Mouse (Mus musculus): ENCODE data around the gene Muc3.
"Not testable (repeated sequence)": the region's sequence is repeated elsewhere in the genome, so short reads cannot be mapped to it uniquely, and the experiment has no call there.

Gene Muc3

DNA sequence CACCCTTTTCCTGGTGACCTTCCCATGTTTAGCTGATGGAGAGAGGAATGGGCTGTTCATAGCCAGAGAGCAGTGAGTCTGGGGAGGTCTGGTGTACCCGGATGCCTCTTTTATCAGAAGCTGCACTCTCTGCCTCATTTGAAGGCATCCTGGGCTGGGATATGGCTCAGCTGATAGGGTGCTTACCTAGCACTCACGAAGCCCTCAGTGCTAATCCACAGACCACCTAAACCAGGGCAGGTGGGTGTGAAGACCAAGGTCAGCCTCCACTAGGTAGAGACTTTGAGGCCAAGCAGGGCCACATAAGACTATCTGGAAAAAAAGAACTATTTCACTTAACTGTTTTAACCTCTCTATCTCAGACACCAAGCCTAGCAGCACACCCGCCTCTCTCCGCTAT, 25.6 kb downstream of the Muc3 start:
- in situ Hi-C loops (cut with MboI, MseI), result no loop called here

DNA sequence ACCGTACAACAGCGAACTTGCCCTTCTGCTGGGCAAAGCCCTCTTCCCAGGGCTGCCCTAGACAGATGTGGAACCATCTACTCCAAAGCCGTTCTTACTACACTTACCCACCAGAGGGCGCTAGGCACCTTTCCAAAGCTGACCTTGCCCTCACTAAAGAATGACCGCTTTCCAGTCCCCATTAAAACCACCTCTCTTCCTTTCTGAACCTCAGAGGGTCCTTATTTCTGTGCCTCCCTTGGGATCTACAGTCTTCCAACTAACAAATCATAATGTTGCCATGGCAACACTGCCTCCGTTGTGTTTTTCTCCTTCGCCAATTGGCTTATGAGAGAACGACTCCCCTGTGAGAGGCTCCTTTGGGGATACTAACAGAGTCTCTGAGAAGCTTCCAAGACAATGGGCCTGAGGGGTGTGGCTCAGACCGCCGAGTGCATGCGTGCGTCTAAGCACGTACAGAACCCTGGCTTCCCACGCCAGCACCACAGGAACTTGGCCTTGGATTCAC, 26.4 kb downstream of the Muc3 start:
- in situ Hi-C loops (cut with MboI, MseI), result no loop called here

DNA sequence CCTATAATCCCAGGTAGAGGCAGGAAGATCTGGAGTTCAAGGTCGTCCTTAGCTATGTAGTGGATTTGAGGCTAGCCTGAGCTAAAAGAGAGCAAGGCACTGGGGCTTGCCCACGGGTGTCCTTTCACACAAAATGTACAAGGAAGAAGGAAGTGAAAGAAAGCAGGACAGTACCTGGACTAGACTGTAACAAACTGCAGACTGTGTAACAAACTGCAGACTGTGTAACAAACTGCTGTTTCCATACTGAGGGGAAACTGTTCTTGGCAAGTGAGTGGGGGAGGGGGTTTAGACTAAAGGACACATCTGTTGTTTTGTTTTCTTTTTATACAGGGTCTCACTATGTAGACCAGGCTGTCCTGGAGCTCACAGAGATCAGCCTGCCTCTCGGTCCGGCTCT, 27.8 kb downstream of the Muc3 start:
- in situ Hi-C loops (cut with MboI, MseI), result no loop called here

DNA sequence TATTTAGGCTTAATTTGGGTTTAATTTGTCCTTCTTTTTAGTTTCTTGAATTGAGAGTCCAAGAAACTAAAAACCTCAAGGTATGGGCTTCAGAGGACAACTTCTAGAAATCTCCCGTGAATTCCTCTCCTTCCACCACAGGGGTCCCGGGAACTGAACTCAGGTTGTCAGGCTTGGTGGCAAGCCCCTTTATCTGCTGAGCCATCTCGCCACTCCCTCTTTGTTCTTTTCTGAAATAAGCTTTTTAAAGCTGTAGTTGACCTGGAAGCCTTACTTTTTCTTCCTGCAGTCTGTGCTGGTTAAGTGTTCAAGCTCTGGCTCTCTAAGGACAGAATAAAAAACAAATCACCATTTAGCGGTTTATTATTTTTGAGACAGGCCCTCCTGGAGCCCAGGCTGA, 30.2 kb downstream of the Muc3 start:
- in situ Hi-C loops (cut with MboI, MseI), result no loop called here

DNA sequence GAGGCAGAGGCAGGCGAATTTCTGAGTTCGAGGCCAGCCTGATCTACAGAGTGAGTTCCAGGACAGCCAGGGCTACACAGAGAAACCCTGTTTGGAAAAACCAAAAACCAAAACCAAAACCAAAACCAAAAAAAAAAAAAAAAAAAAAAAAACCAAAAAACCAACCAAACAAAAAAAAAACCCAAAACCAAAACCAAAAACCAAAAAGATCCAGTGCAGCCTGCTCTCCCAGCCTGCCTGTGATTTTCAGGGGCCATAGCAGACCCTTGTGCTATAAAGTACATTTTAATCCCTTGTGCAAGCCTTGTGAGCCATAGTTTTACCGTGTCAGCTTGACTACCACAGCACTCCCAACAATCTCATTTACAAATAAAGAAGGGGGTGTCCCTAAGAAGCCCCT, 31.1 kb downstream of the Muc3 start:
- in situ Hi-C loops (cut with MboI, MseI), result not testable (repeated sequence)

DNA sequence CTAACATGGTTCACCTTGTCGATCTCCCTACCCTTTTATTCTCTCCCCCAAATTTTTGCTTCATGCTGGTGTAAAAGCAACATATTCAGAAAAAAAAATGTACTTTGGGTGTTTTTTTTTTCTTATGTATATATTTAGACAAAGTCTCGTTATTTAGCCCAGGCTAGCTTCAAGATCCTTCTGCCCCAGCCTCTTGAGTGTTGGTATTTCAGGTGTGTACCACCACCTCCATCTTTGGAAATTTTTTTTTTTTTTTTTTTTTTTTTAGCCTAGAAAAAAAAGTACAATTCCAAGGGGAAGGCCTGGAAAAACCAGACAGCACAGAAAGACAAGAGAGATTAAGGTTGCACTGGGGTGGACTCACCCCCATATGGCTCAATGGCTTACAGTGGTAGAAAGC, 32.1 kb downstream of the Muc3 start:
- in situ Hi-C loops (cut with MboI, MseI), result no loop called here

DNA sequence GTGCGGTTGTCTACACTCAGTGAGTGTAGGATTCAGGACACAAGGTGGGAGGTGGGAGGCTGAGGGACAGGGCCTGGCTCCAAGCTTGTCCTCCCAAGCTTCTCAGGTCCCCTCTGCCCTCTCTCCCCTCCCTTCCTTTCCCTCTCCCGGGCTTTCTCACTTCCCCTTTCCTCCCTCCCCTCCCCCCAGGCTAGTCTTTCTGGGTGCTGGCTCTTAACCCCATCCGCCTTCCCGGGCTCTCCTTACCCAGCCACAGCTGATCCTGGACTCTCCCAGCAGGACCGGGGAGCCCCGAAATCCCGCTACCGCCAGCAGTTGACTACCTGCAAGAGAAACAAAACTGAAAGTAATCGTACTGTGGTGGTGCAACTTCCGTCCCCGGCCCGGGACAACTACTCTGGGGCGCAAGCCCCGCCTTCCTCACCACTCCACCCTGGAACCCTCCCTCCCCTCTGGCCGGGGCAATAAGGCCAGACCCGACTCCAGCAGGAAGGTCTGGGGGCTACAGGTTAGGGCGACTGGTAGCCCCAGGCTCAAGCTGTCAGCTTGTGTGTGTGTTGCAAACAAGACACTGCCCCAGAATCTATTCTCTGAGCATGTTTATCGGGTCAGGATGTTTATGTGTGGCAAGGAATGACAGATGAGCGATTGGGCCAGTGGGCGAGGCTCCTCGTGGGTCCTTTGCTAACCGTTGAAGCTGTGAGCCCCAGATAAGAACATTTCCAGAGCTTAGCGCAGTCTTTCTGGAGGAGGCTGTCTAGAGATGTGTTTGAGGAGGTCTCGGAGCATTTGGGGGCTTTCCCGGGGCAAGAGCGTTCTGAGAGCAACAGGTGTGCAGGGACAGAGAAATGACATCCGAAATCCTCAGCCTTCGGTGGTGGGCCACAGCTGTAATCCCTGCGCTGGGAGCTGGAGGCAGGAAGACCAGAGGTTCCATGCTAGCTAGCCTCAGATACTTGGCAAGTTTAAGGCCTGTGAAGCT, 33.0 kb downstream of the Muc3 start, which contains the start of gene Trim56:
Trim56 (minus strand) TSS at position 344 of the 982 bp plus-strand sequence.
- in situ Hi-C loops (cut with MboI, MseI), result no loop called here

DNA sequence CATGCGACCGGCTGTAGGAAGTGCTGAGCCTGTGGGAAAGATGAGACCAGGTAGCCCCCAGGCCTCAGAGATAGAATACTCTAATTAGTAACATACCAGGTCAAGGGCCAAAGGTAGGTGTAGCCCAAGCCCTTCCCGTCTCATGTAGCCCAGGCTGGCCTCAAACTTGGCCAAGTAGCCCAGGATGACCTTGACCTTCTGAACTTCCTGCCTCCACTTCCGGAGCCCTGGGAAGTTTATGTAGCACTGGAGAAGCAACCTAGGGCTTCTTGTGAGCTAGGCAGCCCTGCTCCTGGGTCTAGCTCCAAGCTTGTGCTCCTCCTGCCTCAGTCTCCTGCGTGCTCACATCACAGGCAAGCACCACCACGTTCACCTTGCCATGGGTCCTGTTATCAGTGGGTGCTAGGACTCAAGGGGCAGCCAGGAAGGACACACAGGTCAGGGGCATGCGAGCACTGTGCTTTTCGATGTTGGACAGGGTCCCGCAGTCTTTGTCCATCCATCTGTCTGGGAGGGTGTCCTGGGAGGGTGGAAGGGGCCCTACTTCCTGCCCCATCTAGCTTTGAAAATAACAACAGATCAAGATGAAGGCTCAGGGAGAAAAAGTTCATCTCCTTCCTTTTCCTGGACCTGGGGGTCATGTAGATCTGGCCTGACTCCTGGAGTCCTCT, 34.1 kb downstream of the Muc3 start:
- in situ Hi-C loops (cut with MboI, MseI), result no loop called here

DNA sequence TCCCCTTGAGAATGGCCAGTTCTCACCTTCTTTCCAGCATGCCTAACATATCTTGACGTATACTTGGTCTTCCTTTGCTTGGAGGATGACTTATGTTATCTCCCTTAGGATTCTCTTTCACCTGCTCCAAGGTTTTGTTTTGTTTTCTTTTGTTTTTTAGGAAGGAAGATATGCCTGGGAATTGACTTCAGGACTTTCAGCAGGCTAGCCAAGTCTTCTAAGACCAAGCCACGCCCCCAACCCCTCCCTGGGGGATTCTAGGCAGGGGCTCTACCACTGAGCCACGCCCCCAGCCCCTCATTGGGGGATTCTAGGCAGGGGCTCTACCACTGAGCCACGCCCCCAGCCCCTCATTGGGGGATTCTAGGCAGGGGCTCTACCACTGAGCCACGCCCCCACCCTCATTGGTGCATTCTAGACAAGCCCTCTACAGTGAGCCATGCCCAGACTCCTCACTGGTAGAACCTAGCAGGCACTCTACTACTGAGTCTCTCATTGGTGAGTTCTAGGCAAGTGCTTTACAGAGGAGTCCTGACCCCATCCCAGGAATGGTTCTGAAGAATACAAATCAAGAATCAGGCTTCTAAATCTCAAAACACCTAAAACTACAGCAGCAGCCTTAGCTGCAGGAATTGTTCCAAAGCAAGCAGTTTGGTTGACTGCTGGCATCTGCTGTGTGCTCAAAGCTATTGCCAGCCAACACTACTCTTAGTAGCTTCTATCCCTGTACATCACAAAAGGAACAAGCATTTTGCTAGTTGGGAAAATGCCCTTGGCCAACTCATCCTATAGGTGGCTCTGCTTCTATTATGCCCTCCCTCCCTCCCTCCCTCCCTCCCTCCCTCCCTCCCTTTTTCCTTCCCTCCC, 37.3 kb downstream of the Muc3 start:
- in situ Hi-C loops (cut with MboI, MseI), result no loop called here

DNA sequence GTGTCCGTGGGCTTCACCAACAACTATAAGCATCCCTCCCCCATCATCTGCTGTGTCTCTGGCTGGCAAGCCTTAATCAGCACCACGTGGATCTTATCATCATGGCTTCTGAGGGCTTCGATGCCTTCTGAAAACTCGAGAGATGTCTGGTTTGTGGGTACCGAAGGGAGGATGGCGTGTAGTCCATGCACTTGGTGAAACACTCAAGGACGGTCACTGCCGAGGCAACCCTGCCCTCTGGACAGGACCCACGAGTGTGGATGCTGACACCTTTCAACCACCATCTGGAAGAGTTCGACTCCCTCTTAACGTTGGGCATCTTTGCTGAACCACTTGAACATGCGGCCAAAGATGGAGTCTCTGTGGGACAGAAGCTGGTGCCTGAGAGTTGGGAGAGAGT, 38.3 kb downstream of the Muc3 start:
- in situ Hi-C loops (cut with MboI, MseI), result no loop called here

DNA sequence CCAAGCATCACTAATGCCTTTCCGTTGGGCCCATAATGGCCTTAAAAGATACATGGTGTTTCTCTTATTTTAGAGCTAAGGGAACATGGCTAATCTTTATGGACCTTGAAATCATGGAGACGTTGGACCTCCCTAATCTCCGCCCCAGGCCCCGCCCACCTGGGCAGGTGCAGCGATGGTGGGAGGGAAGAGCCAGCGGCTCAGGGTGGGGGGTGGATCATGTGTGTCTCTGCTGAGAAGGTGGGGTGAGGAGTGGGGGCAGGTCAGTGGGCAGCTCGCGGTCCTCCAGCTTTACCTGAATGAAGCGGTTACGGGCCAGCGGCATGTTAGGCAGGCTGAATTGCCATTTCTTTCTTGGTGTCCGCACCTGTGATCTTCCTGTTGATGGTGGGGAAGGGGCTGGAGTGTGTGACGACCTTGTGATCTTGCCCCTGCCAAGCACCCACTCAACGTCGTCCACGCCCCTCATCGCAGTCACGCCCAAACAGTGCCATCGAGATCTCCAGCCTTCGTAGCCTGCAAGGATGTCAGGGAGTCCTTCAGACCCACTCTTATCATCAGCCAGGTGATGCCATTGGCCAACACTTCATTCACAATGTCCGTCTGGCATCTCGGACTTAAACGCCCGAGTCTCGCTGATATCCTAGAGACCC, 39.1 kb downstream of the Muc3 start:
- in situ Hi-C loops (cut with MboI, MseI), result loop anchor here (5.0 kb wide), 1 partner anchor 83 kb away; the partner anchor contains the start of gene Vgf

DNA sequence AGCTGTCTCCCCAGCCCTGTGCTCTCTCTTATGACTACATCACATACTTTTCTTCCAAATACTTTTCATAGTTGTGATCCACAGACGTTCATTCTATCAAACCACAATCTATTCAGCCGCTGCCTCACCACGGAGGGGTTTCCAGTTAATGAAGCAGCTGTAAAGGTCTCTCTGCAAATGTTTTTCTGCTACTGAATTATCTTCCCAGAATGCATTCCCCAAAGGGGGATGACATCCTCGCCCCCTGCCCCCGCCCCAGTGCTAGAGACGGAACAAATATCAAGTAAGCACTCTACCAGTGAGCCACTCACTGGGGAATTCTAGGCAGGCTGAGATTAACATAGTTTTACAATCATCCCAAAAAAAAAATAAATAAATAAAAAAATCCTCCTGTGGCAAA, 41.0 kb downstream of the Muc3 start:
- in situ Hi-C loops (cut with MboI, MseI), result loop anchor here (5.0 kb wide), 1 partner anchor 81 kb away; the partner anchor contains the start of gene Vgf

DNA sequence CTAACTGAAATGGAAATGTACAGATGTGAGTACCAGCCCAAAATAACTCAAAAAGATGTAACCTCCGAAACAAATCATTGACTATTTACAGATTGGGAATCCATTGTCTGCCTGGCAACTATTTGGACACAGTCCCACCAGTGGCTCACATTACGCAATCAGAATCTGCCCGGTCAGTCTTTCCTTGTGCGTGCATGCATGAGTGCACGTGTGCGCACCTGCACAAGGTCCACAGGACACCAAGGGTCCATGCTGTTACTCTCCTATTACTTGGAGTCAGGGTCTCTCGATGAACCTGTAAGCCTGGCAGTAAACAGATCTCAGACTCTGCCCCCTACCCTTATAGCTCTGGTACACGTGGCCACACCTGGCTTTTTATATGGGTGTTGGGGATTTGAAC, 41.5 kb downstream of the Muc3 start:
- in situ Hi-C loops (cut with MboI, MseI), result loop anchor here (5.0 kb wide), 1 partner anchor 80 kb away; the partner anchor contains the start of gene Vgf

DNA sequence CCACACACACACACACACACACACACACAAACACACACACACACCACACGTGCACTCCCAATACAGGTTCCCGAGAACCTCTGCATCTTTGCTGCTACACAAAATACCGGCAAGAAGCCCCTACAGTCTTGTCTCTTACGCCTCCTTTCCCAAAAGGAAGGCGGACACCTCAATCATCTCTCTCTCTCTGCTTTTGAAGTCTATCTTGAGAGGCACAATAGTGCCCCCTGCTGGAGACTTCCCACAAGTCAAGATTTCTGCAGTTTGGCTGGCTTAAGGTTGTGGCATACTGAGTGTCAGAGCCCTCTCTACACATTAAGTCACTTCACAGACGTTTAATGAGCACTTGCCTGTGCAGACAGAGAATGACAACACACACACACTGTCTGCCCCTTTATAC, 42.1 kb downstream of the Muc3 start:
- in situ Hi-C loops (cut with MboI, MseI), result loop anchor here (5.0 kb wide), 1 partner anchor 80 kb away; the partner anchor contains the start of gene Vgf

DNA sequence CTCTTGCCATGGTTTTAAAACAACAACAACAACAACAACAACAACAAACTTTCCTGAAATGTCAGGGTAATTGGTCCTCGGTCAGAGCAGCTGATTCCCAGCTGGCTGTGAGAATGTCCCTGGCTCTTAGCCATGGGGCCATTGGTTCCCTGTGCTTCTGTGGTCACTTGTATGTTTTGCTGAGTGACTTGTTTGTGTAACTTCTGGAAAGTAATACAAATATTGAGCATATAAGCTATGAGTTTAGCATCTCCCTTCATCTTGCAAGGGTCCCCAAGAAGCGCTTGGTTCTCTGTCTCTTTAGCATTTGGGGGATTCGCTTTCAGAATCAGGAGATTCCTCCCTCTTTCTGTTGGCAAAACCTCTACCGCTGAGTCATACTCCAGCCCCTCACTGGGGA, 42.7 kb downstream of the Muc3 start:
- in situ Hi-C loops (cut with MboI, MseI), result loop anchor here (5.0 kb wide), 1 partner anchor 79 kb away; the partner anchor contains the start of gene Vgf

DNA sequence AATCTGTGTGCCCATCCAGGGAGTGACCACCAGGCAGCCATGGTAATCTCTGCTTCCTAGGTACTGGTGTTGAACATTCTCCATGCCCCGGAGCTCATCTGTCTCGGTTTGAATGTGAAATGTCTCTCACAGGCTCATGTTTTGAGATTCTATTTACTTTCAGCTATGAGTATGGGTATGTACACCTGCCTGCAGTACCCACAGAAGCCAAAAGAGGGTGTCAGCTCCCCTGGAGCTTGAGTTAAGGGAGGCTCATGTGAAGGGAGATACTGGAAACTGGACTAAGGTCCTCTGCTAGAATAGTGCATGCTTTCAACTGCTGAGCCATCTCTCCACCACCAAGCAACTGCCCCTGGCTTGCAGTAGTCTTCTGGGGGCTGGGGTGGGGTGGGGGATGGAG, 45.2 kb downstream of the Muc3 start:
- in situ Hi-C loops (cut with MboI, MseI), result no loop called here

DNA sequence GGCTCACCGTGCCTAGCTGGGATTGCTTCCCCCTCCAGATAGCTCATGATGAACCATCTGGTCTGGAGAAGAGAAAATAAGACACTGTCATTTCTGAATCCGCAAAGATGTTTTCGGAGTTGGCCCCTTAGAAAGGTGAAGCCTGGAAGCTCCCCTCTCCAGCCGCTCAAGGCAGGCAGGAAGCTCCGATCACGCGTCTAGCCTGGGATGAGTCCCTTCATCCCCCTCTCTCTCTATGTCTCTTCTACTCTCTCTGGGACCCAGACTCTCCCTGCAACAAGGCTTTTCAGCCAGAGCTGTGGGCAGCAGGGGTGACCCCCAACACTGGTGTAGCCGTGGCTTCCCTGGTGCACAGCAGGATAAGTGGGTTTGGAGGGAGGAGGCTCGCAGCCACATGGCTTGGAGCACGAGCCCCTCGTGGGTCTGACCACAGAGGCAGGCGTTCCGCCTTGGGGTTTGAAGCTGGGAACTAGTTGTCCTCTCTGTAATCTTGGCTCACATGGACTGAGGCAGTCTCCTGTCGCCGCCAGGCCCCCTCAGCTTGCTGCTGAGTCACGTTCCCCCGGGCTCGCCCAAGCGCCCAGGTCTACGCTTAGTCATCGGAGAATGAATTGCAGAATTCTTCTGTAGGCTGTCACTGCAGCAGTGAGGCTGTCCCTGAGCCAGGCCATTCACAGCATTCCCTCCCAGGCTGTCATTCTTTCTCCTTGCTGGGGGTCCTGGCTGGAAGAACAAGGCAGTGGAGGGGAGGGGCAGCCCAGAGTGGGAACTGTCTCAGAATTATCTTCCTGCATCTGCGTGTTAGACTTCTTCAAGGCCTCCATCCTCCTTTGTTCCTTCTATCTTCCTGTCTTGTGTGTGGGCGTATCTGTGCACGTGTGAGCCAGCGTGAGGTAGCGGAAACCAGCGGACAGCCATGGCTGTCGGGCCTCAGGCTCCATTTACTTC, 46.3 kb downstream of the Muc3 start:
- in situ Hi-C loops (cut with MboI, MseI), result no loop called here

DNA sequence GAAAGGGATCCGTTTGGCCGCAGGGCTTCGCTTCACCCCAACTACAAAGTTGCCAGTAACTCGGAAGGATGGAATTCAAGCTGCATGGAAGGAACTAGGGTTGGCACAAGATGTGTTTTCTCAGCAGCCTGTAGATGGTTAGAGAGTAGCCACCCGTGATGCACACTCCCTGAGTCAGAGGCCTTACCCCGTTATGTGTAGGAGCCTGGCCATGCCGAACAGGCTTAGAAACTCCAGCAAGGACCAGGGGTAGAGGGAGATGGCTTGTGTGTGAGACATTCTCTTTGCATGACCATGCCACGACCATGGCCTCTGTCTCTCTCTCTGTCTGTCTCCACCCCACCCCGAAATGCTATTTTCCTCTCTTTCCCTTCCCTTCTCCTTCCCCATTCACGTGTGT, 47.0 kb downstream of the Muc3 start:
- in situ Hi-C loops (cut with MboI, MseI), result no loop called here

DNA sequence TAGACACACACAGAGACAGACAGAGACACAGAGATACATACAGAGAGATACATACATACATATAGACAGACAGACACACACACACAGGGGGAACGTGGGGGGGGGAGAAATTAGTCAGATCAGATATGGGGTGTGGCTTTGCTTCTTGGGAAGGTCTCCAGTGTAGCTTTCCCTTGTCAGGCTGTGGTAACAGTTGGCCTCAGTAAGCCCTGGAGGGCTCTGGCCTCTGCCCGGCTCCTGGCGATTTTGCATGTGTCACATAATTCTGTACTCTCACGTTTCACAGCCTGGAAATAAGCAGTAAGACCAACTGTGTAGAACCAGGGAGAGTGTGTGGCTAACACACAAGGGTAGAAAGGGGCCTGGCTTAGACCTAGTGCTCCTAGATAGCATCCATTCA, 48.5 kb downstream of the Muc3 start:
- in situ Hi-C loops (cut with MboI, MseI), result no loop called here

DNA sequence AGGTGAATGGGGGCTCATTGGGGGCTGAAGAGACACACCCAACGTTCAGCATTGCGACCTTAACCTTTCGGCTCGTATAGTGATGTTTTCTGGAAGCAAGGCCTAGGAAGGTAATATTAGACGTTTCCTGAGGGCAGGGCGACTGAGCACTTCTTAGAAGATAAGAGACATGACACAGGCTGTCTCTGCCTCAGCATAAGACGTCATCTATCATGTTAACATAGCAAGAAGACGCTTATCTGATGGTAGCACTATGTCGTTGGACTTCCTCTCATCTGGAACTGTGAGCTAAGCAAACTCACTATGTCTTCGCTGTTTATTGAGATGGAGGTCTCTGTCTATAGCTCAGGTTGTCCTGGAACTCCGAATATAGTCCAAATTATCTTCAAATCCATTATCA, 50.7 kb downstream of the Muc3 start:
- in situ Hi-C loops (cut with MboI, MseI), result no loop called here

Measured in T-helper 2 cell (primary cell).